Mouse (Mus musculus) spleen, postnatal 14 days (tissue): Measurements from ENCODE around the gene Nr1h2.

Experiments used
- DNase-seq, 2 experiments: peaks; one replicate each; pipeline ENCODE4 v3.0.0; 2021 to 2022; ENCODE audit warnings: low spot score in 2 of 2

Gene Nr1h2

GRCm38 (mm10) chr7:44553826-44554225 is at the start of gene Nr1h2:
Nr1h2 (minus strand) TSS chr7:44553951.
- peak; percentile 89 to 97 for DNase-seq

DNA sequence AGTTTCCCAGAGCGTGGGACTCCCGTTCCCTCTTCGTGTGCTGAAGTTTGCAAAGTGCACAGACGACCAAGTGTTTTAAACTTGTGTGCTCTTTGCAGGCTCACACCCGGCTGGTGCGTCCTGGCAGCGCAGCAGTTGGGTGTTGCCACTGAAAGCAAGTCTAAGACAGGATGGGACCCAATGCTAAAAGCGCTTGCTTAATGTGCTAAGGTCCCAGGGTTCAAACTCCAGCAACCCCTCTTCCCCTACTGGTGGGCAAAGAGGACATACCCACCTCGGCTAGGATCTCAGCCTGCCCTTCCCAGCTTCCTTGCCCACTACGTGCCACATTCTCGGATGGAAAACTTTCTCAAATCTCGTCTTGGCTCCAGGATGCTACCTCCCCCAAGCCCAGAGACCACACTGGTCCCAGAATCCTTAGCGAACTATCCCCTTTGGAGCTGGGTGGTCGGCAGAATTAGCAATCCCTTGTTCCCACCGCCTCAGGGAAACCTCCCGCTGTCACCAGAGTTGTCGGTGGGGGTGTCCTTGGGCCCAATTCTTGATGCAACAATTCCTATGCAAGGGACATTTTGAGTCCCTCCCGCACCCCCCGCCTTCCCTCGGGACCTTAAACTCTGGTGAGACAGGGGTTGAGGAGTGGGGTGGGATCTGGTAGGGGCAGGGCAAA is 49.6 kb upstream of the Nr1h2 start:
- DNase-seq: no peak

DNA sequence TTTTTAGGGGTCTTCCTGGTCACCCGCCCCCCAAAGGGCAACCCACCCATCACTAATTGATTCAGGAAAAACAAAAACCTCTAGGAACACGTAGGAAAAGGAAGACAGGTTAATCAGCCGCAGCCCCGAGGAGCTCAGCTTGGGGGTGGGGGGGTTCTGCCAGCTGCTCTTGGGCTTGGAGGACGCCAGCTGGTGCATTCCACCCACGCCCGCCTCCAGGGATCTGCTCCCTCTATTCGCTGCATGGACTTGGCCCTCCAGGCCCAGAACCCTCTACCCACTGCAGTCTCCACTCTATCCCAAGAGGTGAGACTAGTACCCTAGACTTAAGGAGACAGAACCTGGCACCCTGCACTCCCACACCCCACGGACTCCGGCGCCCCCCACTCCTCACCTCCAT is 48.7 kb upstream of the Nr1h2 start:
- no peak for DNase-seq

- no peak for DNase-seq
Measured at GRCm38 (mm10) chr7:44601646-44602045, 47.9 kb upstream of the Nr1h2 start.

GRCm38 (mm10) chr7:44600691-44601262 is 47.0 kb upstream of the Nr1h2 start:
- DNase-seq: no peak

DNA sequence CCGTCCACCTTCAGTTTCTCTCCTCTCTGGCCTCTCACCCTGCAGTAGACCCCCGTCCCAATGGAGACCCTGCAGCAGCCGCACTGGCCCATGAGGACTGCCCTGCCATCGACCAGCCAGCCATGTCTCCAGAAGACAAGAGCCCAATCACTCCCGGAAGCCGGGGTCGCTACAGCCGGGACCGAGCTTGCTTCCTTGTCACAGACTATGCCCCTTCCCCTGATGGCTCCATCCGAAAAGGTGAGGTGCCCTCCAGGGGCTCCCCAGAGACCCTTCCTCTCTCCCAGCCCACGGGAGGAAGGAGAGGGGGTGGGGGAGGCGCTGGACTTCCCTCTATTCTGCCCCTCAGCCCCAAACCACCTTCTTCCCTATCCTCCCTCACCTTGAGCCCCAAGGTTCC is 44.6 kb upstream of the Nr1h2 start:
- no peak for DNase-seq

- DNase-seq: no peak
Measured at GRCm38 (mm10) chr7:44597666-44598065, 43.9 kb upstream of the Nr1h2 start.

DNA sequence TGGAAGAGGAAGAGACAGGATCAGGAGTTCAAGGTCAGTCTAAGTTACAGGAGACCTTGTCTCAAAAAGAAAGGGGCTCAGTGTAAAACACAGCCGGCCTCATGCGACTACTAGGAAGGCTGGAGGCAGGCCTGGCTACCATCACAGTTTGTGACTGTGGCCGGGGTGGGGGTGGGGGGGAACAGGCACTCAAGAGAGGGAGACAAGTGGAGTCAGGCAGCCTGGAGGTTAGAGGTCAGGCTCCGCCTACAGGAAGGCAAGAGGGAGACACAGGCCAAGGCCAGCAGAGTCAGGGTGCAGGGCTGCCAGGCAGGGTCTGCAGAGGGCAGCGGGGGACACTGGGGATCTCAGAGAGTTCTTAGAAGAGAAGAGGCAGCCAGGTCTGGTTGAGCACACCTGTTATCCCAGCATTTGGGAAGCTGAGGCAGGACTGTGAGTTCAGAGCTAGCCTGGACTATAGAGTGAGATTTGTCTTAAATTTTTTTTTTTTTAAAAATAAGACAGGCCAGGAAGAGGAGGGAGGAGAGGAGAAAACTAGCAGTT is 43.3 kb upstream of the Nr1h2 start:
- no peak for DNase-seq

DNA sequence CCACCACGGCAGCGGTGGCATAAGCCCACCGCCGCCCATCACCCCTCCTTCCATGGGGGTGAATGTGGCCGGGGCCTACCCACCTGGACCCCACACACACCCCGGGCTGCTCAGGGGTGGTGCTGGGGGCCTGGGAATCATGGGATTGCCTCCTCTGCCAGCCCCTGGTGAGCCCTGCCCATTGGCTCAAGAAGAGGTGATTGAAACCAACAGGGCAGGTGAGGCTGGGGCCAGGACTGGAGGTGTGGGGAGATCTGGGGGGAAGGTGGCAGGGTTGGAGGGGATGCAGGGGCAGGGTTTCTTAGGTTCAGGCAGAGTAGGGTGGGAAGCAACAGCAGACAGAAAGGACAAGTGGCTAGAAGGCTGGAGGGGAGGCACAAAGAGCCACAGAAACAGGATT is 42.3 kb upstream of the Nr1h2 start:
- DNase-seq: no peak

- no peak for DNase-seq
Measured at GRCm38 (mm10) chr7:44595131-44595561, 41.4 kb upstream of the Nr1h2 start.

DNA sequence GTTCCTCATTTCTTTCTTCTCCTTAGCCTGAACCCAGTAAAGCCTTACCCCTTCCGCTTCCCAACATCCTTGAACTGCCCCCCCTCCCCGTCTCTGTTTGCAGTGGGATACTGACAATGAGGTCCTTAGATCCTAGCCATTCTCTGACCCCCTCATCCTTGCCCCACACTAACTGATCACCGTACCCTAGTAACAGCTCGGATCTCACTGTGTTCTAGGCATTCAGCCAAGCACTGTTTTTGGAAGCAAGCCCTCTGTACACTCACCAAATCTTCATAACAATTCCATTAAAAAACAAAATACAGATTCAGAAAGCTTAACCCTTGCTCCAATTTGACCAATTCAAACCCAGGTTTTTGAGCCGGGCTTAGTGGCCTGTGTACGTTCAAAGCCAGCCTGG is 40.5 kb upstream of the Nr1h2 start:
- DNase-seq: no peak

DNA sequence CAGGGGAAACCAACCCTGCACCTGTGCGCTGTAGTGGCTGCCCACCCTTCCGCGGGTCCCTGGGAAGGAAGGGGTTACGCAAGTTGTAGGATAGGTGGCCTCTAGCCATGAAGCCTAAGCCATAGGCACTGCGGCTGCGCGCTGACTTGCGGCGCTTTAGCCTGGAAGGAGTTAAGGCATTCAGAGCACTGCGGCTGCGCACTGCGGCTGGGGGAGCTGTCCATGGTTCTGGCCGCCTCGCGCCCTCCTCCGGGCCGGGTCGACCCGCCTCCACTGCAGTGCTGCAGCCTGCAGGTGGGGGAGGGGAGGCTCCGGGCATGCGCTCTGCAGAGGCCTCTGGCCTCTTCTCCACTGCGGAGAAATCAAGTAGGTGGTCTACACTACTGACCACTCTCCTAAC is 40.0 kb upstream of the Nr1h2 start:
- peak; percentile 59 to 71 for DNase-seq

DNA sequence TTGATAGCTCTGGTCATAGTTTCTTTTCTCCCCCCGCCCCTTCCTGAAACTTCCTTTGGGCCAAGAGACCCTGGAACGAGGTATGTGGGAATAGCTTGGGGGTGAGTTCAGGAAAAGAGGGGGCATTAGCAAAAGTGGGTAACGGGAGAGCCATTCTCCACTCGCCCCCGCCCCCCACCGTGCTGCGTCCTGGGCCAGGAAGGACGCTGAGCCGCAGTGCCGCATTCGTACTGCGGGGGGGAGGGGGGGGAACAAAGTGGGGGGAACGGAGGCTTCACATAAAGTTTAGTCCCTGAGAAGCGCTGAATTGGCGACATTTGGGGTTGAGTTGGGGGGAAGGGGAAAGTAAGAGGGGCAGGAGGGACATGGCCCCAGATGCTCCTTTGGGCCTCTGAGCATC is 39.3 kb upstream of the Nr1h2 start:
- DNase-seq: no peak

DNA sequence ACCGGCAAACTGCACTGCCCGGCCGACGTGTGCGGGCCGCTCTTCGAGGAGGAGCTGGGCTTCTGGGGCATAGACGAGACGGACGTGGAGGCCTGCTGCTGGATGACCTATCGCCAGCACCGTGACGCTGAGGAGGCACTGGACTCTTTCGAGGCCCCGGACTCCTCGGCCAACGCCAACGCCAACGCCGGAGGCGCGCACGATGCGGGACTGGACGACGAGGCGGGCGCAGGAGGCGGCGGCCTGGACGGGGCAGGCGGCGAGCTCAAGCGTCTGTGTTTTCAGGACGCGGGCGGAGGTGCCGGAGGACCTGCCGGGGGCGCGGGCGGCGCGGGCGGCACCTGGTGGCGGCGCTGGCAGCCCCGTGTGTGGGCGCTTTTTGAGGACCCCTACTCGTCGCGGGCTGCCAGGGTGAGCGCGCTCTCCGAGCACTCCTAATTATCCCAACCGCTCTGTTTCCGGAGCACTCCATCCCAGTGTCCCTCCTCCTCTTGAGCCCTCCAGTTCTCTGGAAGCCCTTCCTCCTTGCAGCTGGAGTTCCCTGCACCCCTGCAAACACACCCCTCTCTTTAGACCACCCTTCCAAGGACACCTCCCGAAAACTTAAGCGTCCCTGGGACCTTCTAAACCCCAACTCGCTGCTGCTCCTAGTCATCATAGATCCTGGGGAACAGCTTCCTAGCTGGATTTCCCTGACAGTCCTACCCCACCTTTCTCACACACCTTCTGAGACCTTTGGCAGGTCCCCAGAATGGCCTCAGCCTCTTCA is 37.8 kb upstream of the Nr1h2 start:
- no peak for DNase-seq

DNA sequence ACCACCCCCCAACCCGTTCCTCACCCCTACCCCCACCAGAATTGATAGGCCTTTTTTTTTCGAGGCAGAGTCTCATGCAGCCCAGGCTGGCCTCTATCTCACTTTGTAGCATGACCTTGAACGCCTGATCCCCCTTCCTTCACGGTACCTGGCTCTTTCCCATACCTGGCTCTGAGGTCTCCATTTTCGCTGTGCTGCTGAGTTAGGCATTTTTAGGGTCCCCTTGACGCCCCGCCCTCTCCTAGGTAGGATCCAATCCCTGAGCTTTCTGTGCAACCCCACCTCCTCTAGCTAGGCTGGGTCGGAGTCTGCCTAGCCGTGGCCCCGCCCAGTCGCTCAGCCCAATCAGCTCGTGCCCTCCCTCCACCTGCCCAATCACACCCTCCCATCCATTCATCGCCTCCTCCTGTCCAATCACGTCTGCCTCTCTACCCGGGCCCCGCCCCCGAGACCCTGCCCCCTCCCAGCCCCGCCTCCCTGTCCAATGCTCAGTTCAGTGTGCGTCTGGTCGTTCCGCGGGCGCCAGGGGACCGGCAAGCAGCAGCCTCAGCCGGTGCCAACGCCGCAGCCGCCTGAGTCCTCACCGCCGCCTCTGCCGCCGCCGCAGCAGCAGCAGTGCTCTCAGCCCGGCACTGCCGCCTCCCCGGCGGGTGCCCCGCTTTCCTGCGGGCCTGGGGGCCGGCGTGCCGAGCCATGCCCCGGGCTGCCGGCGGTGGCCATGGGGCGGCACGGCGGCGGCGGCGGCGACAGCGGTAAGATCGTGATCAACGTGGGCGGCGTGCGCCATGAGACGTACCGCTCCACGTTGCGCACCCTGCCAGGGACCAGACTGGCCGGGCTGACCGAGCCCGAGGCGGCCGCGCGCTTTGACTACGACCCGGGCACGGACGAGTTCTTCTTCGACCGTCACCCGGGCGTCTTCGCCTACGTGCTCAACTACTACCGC is 36.9 kb upstream of the Nr1h2 start, which contains the start of gene Kcnc3:
Gene Kcnc3, plus strand, starts transcription at position 263 of the 946 bp plus-strand sequence.
- peak; percentile 63 to 75 for DNase-seq

DNA sequence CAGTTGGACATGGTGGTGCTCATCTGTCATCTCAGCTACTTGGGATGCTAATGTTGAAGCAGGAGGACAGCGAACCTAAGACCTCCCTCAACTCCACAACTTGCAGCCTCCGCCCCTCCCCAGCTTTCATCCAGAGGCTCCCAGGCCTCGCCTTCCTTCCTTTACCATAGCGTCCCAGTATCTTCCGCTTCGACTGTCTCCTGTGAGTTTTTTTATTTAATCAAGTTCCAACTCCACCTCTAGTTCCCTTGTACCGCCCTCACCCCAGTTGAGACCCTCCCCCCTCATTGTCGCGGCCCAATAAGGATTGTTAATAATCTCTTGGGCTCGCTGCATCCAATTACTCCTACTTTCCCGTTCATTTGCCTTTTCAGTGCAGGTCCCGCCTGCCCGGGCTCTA is 36.2 kb upstream of the Nr1h2 start:
- DNase-seq: no peak

GRCm38 (mm10) chr7:44589149-44589548 is 35.4 kb upstream of the Nr1h2 start:
- DNase-seq: peak in 1 of 2 experiments; percentile 42

- no peak for DNase-seq
Measured at GRCm38 (mm10) chr7:44588338-44588737, 34.6 kb upstream of the Nr1h2 start.

DNA sequence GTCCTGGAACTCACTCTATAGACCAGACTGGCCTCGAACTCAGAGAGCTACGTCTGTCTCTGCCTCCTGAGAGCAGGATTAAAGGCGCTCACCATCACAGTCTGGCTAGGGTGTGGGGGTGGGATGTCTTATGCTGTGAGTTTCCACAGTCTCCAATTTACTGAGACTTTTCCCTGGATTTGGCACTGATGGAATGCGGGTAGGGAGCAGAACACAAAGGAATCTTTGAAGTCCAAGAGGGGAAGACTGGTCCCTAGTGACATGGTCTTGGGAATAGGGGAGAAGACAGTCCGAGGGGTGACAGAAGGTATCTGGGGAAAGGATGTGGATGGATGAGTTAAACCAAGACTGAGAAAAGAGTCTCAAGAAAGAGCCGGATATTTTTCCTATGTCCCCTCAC is 33.9 kb upstream of the Nr1h2 start:
- DNase-seq: no peak

- DNase-seq: no peak
Measured at GRCm38 (mm10) chr7:44586930-44587329, 33.2 kb upstream of the Nr1h2 start.

- no peak for DNase-seq
Measured at GRCm38 (mm10) chr7:44586518-44586917, 32.8 kb upstream of the Nr1h2 start.

DNA sequence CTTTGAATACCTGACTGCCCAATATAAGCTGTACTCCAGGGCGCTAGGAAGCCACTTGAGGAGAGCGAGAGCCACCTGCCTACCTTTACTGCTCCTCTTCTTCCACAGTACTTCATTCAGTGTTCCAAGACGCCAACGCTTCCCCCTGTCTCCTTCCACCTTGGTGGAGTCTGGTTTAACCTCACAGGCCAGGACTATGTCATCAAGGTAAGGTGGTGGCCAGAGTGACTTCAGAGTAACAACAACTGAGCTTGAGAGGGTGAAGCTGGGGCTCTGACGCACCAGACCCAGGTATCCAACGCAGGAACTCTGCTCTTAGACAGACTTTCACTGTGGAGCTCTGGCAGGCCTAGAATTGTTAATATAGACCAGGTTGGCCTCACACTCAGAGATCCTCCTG is 31.9 kb upstream of the Nr1h2 start:
- DNase-seq: no peak
